Mouse (Mus musculus) lung, embryonic 15.5 days (tissue): ENCODE data around the gene Cacna1d. TPM values are rescaled to one million over a fixed set of nuclear protein-coding genes. Genes with fewer than 3 reads are reported as not detected.

Source experiments
- ATAC-seq: fragments of 200-750 bp; cut with Nextera tagmentation; 2 replicates; pipeline ENCODE4 v1.8.0; 2017; ENCODE audit warnings: moderate number of reproducible peaks, borderline replicate concordance; ENCODE audit not compliant: low FRiP score, low TSS enrichment; ENCODE audit errors: extremely low read depth
- H3K27ac ChIP-seq: fragments of 300-500 bp; sonication (generic); 2 replicates; pipeline ENCODE4 v1.5.1; 2015; ENCODE audit warnings: moderate library complexity, mild to moderate bottlenecking, inconsistent platforms
- H3K27me3 ChIP-seq: fragments of 300-500 bp; sonication (generic); 2 replicates; pipeline ENCODE4 v1.6.1; 2015; ENCODE audit warnings: inconsistent platforms
- H3K36me3 ChIP-seq: fragments of 300-500 bp; sonication (generic); 2 replicates; pipeline ENCODE4 v1.6.1; 2015; ENCODE audit warnings: inconsistent platforms
- H3K4me1 ChIP-seq: fragments of 300-500 bp; sonication (generic); 2 replicates; pipeline ENCODE4 v1.6.1; 2015; ENCODE audit warnings: inconsistent platforms
- H3K4me2 ChIP-seq: fragments of 300-500 bp; sonication (generic); 2 replicates; pipeline ENCODE4 v1.6.1; 2015; ENCODE audit warnings: inconsistent platforms, mild to moderate bottlenecking, moderate library complexity
- H3K4me3 ChIP-seq: fragments of 300-500 bp; sonication (generic); 2 replicates; pipeline ENCODE4 v1.5.1; 2015; ENCODE audit warnings: mild to moderate bottlenecking, inconsistent platforms
- H3K9ac ChIP-seq: fragments of 300-500 bp; sonication (generic); 2 replicates; pipeline ENCODE4 v1.6.1; 2015; ENCODE audit warnings: inconsistent platforms
- H3K9me3 ChIP-seq: fragments of 300-500 bp; sonication (generic); 2 replicates; pipeline ENCODE4 v1.6.1; 2016; ENCODE audit warnings: inconsistent platforms
- WGBS: fragments of 180-500 bp; shearing (Covaris S2); methylation state at CpG from one replicate; pipeline ENCODE4 v1.1.7; 2015; 5-methylcytosine and 5-hydroxymethylcytosine counted together
- polyA plus RNA-seq: library from polyadenylated mRNA; unstranded; fragments of >200 nt; fragmentation: Nextera tagmentation; extraction: Ambion mirVana; gene quantifications from 2 replicates; pipeline ENCODE4 v1.2.1, GENCODE M21; 2015

Gene Cacna1d
- polyA plus RNA-seq, 1 experiment from 2014 or later: 8.9 TPM

DNA sequence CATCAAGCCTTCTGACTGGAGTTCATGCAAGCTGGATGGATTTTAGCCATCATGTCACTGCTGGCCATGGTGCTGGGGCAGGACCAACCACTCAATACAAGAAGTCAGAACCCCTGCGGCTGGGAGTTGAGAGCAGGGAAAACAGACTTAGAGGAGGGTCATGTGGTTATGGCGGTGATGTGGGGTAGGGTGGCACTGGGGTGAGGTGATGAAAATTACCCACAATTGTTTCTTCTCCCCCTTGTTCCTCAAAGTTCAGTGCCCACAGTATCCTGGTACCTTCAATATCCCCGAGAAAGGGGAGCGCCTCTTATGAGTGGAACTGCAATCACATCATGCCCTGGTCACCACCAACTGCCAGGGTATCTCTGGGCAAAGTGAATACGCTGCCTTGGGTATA is 239.9 kb downstream of the Cacna1d start:
- no peak for ATAC-seq
- H3K36me3 ChIP-seq: no peaks in the 10 kb centered on the region
- 83% methylated on average over 5 of the region's 5 CpGs for WGBS
- no peaks in the 10 kb centered on the region for H3K27me3 ChIP-seq
- no peaks in the 10 kb centered on the region for H3K4me1 ChIP-seq
- no peaks in the 10 kb centered on the region for H3K9me3 ChIP-seq
- no peak overlapping the region for H3K4me2 ChIP-seq
- H3K27ac ChIP-seq: no peak overlapping the region
- no peak overlapping the region for H3K9ac ChIP-seq
- no peak overlapping the region for H3K4me3 ChIP-seq

DNA sequence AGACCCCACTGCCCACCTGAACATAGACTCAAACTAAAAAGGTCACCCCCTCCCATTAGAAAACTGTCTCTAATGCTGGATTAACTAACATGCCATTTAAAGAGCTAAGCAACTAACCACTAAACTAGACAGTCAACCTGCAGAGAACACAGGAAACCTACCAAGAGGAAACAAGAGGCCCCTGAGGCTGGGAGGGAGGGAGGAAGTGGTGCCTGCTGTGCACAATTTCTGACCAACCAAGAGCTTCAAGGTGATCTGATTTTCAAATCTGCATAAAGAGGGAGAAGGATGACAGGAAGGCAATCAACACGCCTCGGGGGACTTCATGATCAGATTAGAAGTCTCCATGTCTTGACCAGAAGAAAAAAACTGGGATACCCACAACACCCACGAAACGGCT is 241.7 kb downstream of the Cacna1d start:
- no peaks in the 10 kb centered on the region for H3K4me1 ChIP-seq
- ATAC-seq: no peak
- no peak overlapping the region for H3K27ac ChIP-seq
- H3K9me3 ChIP-seq: no peaks in the 10 kb centered on the region
- H3K4me2 ChIP-seq: no peak overlapping the region
- H3K36me3 ChIP-seq: no peaks in the 10 kb centered on the region
- no peaks in the 10 kb centered on the region for H3K27me3 ChIP-seq
- H3K4me3 ChIP-seq: no peak overlapping the region
- WGBS: 75% methylated on average over 4 of the region's 4 CpGs
- no peak overlapping the region for H3K9ac ChIP-seq

- Histone ChIP-seq H3K27me3 (no peaks in the 10 kb centered on the region), H3K9me3 (no peaks in the 10 kb centered on the region), H3K27ac (no peak overlapping the region), H3K4me1 (no peaks in the 10 kb centered on the region), H3K4me3 (no peak overlapping the region), H3K36me3 (no peaks in the 10 kb centered on the region), H3K4me2 (no peak overlapping the region), H3K9ac (no peak overlapping the region)
- 64% methylated on average over 4 of the region's 4 CpGs for WGBS
- ATAC-seq: no peak
These were observed 242.4 kb downstream of the Cacna1d start for GRCm38 (mm10) chr14:30248811-30249210.

- Histone ChIP-seq H3K9me3 (no peaks in the 10 kb centered on the region), H3K27me3 (no peaks in the 10 kb centered on the region), H3K4me3 (no peak overlapping the region), H3K9ac (no peak overlapping the region), H3K27ac (no peak overlapping the region), H3K4me2 (no peak overlapping the region), H3K36me3 (no peaks in the 10 kb centered on the region), H3K4me1 (no peaks in the 10 kb centered on the region)
- WGBS: 52% methylated on average over 8 of the region's 8 CpGs
- no peak for ATAC-seq
These were observed 243.1 kb downstream of the Cacna1d start for GRCm38 (mm10) chr14:30248121-30248520.

DNA sequence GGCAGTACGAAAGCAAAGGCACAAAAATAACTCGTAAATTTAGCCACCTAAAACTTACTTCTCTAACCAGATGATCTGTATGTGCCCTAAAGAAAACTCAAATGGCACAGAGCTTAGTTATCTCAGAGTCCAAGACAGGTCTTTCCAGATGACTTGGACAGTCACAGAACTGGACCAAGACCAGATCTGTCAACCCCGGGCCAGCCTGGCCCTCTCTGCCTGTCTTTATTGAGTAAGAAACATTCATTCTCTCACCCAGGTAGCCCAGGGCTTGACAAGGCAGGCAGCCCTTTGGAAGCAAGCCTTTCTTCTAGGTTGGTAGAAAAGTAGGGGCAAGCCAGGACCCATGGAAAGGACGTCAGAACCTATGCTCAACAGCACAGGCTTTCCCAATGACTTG is 243.6 kb downstream of the Cacna1d start:
- H3K36me3 ChIP-seq: no peaks in the 10 kb centered on the region
- H3K9me3 ChIP-seq: no peaks in the 10 kb centered on the region
- WGBS: 79% methylated on average over 4 of the region's 4 CpGs
- no peak overlapping the region for H3K4me2 ChIP-seq
- no peak for ATAC-seq
- H3K27ac ChIP-seq: no peak overlapping the region
- no peaks in the 10 kb centered on the region for H3K27me3 ChIP-seq
- H3K9ac ChIP-seq: no peak overlapping the region
- no peak overlapping the region for H3K4me3 ChIP-seq
- no peaks in the 10 kb centered on the region for H3K4me1 ChIP-seq

DNA sequence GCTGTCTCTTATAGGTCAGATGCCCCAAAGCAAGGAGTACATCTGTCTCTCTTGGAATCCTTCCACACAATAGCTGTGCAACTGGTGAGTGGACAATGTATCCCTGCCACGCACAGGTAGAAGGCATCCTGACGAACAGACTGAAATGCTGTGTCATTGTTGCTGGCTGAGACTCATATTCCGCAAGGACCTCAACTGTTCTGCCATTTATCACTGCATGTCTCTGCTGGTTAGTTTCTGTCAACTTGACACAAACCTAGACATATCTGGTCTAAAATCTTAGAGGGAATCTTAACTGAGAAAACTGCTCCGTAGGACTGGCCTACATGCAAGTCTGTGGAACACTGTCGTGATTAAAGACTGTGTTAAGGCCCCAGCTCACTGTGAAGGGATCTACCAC is 246.5 kb downstream of the Cacna1d start:
- no peak overlapping the region for H3K9ac ChIP-seq
- no peak overlapping the region for H3K4me2 ChIP-seq
- no peaks in the 10 kb centered on the region for H3K9me3 ChIP-seq
- no peak overlapping the region for H3K4me3 ChIP-seq
- H3K36me3 ChIP-seq: no peaks in the 10 kb centered on the region
- H3K27me3 ChIP-seq: no peaks in the 10 kb centered on the region
- no peak overlapping the region for H3K27ac ChIP-seq
- H3K4me1 ChIP-seq: no peaks in the 10 kb centered on the region
- 86% methylated on average over 5 of the region's 5 CpGs for WGBS
- no peak for ATAC-seq

- no peaks in the 10 kb centered on the region for H3K36me3 ChIP-seq
- no peak overlapping the region for H3K27ac ChIP-seq
- ATAC-seq: no peak
- WGBS: 60% methylated on average over 3 of the region's 3 CpGs
- H3K9ac ChIP-seq: no peak overlapping the region
- H3K9me3 ChIP-seq: no peaks in the 10 kb centered on the region
- H3K4me3 ChIP-seq: no peak overlapping the region
- H3K4me2 ChIP-seq: no peak overlapping the region
- H3K27me3 ChIP-seq: no peaks in the 10 kb centered on the region
- H3K4me1 ChIP-seq: no peaks in the 10 kb centered on the region
These were observed 248.4 kb downstream of the Cacna1d start for GRCm38 (mm10) chr14:30242818-30243205.

- 74% methylated on average over 13 of the region's 13 CpGs for WGBS
- no peaks in the 10 kb centered on the region for H3K36me3 ChIP-seq
These were observed 249.0 kb downstream of the Cacna1d start for GRCm38 (mm10) chr14:30242166-30242817.

DNA sequence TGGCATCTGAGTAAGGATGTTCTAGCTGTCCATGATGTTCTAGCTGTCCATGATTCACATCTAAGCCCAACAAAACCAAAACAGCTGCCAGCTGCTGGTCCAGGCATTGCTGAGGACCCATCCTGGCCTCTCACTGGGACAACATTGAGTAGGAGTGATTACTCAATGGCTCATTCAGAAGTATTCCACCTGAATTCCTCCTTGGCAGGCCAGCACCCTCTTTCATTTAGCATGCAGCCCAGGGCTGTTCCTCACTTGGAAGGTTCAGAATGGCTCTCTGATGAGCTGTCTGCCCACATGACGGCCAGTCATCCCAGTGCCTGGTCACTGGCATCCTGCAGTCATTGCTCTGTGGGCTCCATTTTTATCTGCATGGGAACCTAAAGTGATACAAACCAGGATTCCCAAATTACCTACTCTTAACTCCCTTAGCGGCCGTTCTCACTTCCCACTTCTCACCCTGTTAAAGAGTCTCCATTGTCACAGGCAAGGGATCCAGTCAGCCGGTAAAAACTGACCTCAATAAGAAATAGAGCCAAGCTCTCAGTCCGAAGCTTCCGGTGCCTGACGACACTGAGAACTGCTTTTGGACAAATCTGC is 250.2 kb downstream of the Cacna1d start:
- 85% methylated on average over 7 of the region's 7 CpGs for WGBS
- no peak overlapping the region for H3K9ac ChIP-seq
- ATAC-seq: no peak

More at GRCm38 (mm10) chr14:30242166-30242817, 249.0 kb downstream of the Cacna1d start:
- Histone ChIP-seq H3K9ac (no peak overlapping the region), H3K27ac (no peak overlapping the region), H3K27me3 (no peaks in the 10 kb centered on the region), H3K4me3 (no peak overlapping the region), H3K9me3 (no peaks in the 10 kb centered on the region), H3K4me2 (no peak overlapping the region), H3K4me1 (no peaks in the 10 kb centered on the region)
- no peak; the same call in 1 of the 2 replicates for ATAC-seq

DNA sequence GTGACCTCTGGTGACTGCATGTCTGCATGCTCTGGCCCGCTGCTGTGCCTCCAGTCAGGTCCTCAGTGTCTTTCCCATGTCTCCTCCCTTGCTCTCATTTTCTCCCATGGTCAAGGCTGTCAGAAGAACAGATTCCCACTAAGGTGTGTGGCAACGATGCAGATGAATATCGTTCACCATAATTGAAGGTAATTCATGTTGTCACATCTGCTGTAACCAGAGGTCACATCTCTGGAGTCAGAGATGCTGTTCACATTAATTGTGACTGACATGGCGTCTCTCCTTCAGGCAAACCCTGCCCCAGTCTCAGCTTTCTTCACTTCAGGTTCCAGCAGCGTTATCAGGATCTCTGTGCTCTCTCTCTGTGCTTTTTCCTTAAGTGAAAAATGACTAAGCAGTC is 252.4 kb downstream of the Cacna1d start:
- 89% methylated on average over 5 of the region's 5 CpGs for WGBS
- no peak for ATAC-seq

More for the DNA sequence above, 250.2 kb downstream of the Cacna1d start:
- Histone ChIP-seq H3K4me2 (no peak overlapping the region), H3K36me3 (no peaks in the 10 kb centered on the region), H3K4me1 (no peaks in the 10 kb centered on the region), H3K27me3 (no peaks in the 10 kb centered on the region), H3K27ac (no peak overlapping the region), H3K9me3 (no peaks in the 10 kb centered on the region), H3K4me3 (no peak overlapping the region)

GRCm38 (mm10) chr14:30225161-30225560 is 266.1 kb downstream of the Cacna1d start:
- Histone ChIP-seq H3K36me3 (no peaks in the 10 kb centered on the region), H3K9me3 (no peaks in the 10 kb centered on the region), H3K27me3 (no peaks in the 10 kb centered on the region), H3K4me2 (no peak overlapping the region), H3K4me3 (no peak overlapping the region), H3K9ac (no peak overlapping the region), H3K27ac (no peak overlapping the region), H3K4me1 (no peaks in the 10 kb centered on the region)
- no peak for ATAC-seq
- 61% methylated on average over 5 of the region's 5 CpGs for WGBS

More for the DNA sequence above, 252.4 kb downstream of the Cacna1d start:
- Histone ChIP-seq H3K4me3 (no peak overlapping the region), H3K4me2 (no peak overlapping the region), H3K36me3 (no peaks in the 10 kb centered on the region), H3K27ac (no peak overlapping the region), H3K9ac (no peak overlapping the region), H3K27me3 (no peaks in the 10 kb centered on the region), H3K4me1 (no peaks in the 10 kb centered on the region), H3K9me3 (no peaks in the 10 kb centered on the region)

DNA sequence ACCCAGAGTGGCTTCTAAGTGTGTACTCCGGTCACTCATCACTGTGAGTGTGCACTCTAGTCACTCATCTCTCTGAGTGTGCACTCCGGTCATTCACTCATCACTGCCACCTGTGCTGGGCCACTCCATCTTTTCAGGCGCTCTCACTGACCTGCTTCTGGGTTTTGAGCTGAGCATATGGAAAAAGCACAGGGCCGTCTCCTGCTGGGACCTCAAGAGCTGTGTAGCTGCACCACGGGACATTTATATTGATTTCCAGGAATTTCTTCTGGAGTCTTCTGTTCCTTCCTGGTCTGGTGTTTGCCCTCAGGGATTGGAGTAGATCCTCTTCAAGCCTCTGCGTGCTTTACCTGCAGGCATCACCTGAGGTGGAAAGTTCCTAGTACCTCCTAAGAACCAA is 269.2 kb downstream of the Cacna1d start:
- 84% methylated on average over 6 of the region's 6 CpGs for WGBS
- no peak for ATAC-seq

More for the DNA sequence above, 269.2 kb downstream of the Cacna1d start:
- no peaks in the 10 kb centered on the region for H3K36me3 ChIP-seq
- H3K9ac ChIP-seq: no peak overlapping the region
- H3K4me1 ChIP-seq: 0 out of 2 replicates have a peak, but pooled peaks cover 2% of the 10 kb centered on the region
- no peak overlapping the region for H3K4me2 ChIP-seq
- no peaks in the 10 kb centered on the region for H3K27me3 ChIP-seq
- H3K27ac ChIP-seq: no peak overlapping the region
- no peaks in the 10 kb centered on the region for H3K9me3 ChIP-seq
- H3K4me3 ChIP-seq: no peak overlapping the region
